Mouse (Mus musculus): Measurements from ENCODE around the gene Fam241a. TPM values are rescaled to one million over a fixed set of nuclear protein-coding genes. Genes with fewer than 3 reads are reported as not detected.

Gene Fam241a
- polyA plus RNA-seq, 1 experiment from 2014 or later = 11.7 TPM

DNA sequence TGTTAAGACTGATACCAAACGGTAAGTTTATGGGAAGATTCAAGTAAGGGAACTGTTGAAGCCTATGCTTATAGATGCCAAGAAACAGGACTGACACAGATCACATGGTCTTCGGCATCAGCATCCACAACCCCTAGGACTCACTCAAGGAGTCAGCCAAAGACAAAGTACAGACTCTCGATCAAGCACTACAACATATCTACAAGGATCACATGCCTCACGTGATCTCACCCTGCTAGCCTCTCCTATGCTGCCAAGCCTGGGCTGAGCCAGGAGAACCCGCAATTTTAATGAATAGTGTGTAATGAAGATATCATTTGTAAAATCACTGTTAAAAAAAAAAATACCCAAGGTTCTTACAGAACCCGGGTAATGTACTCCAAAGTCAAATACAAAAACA lies 60.5 kb downstream of the Fam241a start:
- WGBS = 70% methylated on average over 6 of the region's 6 CpGs
- Histone ChIP-seq H3K4me3 (no peak overlapping the region), H3K27ac (ENCODE audit: poor library complexity, severe bottlenecking) (no peak overlapping the region), H3K4me2 (no peak overlapping the region), H3K4me1 (replicated peaks) (peaks cover 10% of the 10 kb centered on the region; the same call in 1 of the 2 replicates), H3K9me3 (replicated peaks) (no peaks in the 10 kb centered on the region), H3K36me3 (no peaks in the 10 kb centered on the region), H3K27me3 (replicated peaks) (no peaks in the 10 kb centered on the region), H3K9ac (no peak overlapping the region)
- no peak for ATAC-seq (ENCODE audit: insufficient number of reproducible peaks, low FRiP score)

DNA sequence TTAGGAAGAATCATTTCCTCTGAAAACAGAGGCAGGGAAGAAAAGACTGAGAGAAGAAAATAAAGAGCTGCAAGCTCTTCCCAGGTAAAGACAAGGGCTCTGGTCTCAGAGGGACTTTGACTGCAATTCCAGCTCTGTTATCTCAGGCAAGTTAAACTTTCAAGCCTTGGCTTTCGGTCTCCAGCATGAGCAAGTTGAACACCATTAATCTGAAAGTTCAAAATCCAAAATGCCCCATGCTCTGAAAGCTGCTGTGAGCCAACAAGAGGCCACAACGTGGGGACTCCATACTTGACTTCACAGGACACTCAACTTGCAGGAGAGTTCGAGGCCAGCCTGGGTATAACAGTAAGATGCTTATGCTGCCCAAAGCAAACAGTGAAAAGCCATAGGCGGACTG lies 62.1 kb downstream of the Fam241a start:
- H3K36me3 ChIP-seq = no peaks in the 10 kb centered on the region
- H3K4me3 ChIP-seq = no peak overlapping the region
- H3K27ac ChIP-seq (ENCODE audit: poor library complexity, severe bottlenecking) = no peak overlapping the region
- no peak overlapping the region for H3K9ac ChIP-seq
- H3K4me2 ChIP-seq = no peak overlapping the region
- no peaks in the 10 kb centered on the region for H3K9me3 ChIP-seq (replicated peaks)
- peaks cover 10% of the 10 kb centered on the region; the same call in 1 of the 2 replicates for H3K4me1 ChIP-seq (replicated peaks)
- no peak for ATAC-seq (ENCODE audit: insufficient number of reproducible peaks, low FRiP score)
- WGBS = 75% methylated on average over 4 of the region's 4 CpGs
- H3K27me3 ChIP-seq (replicated peaks) = no peaks in the 10 kb centered on the region

DNA sequence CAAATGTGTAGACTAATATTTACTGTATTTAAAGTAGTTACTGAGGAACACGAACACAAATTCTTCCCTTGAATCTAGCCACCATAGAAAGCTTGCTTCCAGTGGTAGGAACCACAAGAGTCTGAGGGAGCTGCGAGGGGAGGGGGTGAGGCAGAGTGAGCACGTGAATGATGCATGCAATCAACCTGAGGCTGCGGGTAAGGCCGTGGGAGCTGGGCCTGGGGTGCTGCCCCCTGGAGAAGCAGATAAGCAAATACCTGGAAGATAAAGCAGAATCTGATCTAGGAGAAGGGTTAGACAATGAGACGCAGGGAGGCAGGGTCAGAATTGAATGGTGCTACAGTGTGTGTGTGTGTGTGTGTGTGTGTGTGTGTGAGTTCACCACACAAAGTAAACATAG lies 65.0 kb downstream of the Fam241a start:
- no peaks in the 10 kb centered on the region for H3K9me3 ChIP-seq (replicated peaks)
- no peaks in the 10 kb centered on the region for H3K36me3 ChIP-seq
- H3K27me3 ChIP-seq (replicated peaks) = no peaks in the 10 kb centered on the region
- H3K9ac ChIP-seq = no peak overlapping the region
- ATAC-seq (ENCODE audit: insufficient number of reproducible peaks, low FRiP score) = no peak
- H3K4me1 ChIP-seq (replicated peaks) = peaks cover 14% of the 10 kb centered on the region
- H3K27ac ChIP-seq (ENCODE audit: poor library complexity, severe bottlenecking) = no peak overlapping the region
- WGBS = 46% methylated on average over 6 of the region's 6 CpGs
- no peak overlapping the region for H3K4me2 ChIP-seq
- H3K4me3 ChIP-seq = no peak overlapping the region

DNA sequence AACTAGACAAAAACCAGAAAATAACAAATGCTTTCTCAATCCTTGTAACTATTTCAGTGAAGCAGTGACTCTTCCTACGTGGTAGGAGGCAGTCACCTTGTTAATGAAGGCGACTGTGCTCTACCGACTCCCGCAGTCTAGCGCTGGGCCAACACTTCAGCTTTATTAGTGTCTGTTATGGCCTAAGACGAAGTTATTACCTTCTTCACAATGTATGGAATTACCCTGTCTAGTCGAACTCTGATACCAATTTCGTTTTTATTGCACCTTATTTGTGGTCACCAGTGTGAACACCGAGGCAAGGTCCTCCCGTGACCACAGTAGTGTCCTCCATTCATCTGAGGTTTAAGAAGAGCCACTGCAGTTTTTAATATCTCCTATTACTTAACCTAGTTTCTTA lies 65.9 kb downstream of the Fam241a start:
- H3K9me3 ChIP-seq (replicated peaks) = no peaks in the 10 kb centered on the region
- H3K4me2 ChIP-seq = no peak overlapping the region
- H3K27me3 ChIP-seq (replicated peaks) = no peaks in the 10 kb centered on the region
- H3K27ac ChIP-seq (ENCODE audit: poor library complexity, severe bottlenecking) = no peak overlapping the region
- ATAC-seq (ENCODE audit: insufficient number of reproducible peaks, low FRiP score) = no peak
- H3K9ac ChIP-seq = no peak overlapping the region
- peaks cover 11% of the 10 kb centered on the region for H3K4me1 ChIP-seq (replicated peaks)
- no peak overlapping the region for H3K4me3 ChIP-seq
- H3K36me3 ChIP-seq = no peaks in the 10 kb centered on the region
- WGBS = 90% methylated on average over 10 of the region's 10 CpGs

DNA sequence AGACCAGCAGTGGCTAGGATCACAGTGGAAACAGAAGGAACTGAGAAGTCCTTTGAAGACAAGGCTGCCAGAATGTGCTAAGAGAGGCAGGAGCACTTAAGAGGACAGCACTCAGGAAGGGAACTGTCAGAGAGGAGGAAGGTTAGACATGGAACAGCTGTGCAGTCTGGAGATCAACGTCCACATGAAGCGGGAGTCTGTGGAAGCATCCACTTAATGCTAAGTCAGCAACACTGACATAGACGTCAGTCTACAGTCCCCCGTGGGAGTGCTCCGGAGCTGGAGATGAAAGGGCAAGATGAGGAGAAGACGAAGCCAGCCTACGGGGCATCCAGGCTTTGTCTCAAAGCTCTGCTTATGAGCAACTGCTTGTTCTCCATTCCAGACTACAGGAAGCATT lies 69.0 kb downstream of the Fam241a start:
- Histone ChIP-seq H3K9ac (no peak overlapping the region), H3K4me3 (no peak overlapping the region), H3K27ac (ENCODE audit: poor library complexity, severe bottlenecking) (no peak overlapping the region), H3K4me2 (peak overlapping the region; percentile 28; the same call in 1 of the 2 replicates), H3K27me3 (replicated peaks) (no peaks in the 10 kb centered on the region), H3K36me3 (peaks cover 5% of the 10 kb centered on the region), H3K9me3 (replicated peaks) (no peaks in the 10 kb centered on the region), H3K4me1 (replicated peaks) (peaks cover 11% of the 10 kb centered on the region)
- peak; percentile 36; the same call in 1 of the 2 replicates for ATAC-seq (ENCODE audit: insufficient number of reproducible peaks, low FRiP score)
- WGBS = 26% methylated on average over 7 of the region's 7 CpGs

DNA sequence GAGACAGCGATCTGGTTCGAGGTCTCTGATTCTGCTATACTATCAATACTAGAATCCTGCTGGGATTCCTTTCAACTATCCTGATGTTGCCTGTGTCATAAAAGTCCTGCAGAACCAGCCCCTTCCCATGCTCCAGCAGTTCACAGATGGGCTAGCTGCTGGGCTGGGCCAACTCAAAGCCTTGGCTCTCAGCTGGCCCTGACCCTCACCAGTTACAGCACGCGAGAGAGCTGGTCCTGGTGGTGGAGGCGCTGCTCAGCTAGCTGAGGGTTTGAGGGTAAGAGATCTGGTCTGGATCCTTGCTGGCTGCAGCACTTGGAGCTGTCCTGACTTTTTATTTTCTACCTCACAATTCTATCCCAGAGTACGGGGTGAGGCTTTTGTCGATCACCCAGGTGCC lies 69.6 kb downstream of the Fam241a start:
- H3K27me3 ChIP-seq (replicated peaks) = no peaks in the 10 kb centered on the region
- H3K9ac ChIP-seq = no peak overlapping the region
- H3K27ac ChIP-seq (ENCODE audit: poor library complexity, severe bottlenecking) = no peak overlapping the region
- H3K4me1 ChIP-seq (replicated peaks) = peaks cover 11% of the 10 kb centered on the region
- ATAC-seq (ENCODE audit: insufficient number of reproducible peaks, low FRiP score) = no peak
- no peak overlapping the region for H3K4me2 ChIP-seq
- H3K4me3 ChIP-seq = no peak overlapping the region
- H3K9me3 ChIP-seq (replicated peaks) = no peaks in the 10 kb centered on the region
- peaks cover 9% of the 10 kb centered on the region for H3K36me3 ChIP-seq
- 78% methylated on average over 7 of the region's 7 CpGs for WGBS

DNA sequence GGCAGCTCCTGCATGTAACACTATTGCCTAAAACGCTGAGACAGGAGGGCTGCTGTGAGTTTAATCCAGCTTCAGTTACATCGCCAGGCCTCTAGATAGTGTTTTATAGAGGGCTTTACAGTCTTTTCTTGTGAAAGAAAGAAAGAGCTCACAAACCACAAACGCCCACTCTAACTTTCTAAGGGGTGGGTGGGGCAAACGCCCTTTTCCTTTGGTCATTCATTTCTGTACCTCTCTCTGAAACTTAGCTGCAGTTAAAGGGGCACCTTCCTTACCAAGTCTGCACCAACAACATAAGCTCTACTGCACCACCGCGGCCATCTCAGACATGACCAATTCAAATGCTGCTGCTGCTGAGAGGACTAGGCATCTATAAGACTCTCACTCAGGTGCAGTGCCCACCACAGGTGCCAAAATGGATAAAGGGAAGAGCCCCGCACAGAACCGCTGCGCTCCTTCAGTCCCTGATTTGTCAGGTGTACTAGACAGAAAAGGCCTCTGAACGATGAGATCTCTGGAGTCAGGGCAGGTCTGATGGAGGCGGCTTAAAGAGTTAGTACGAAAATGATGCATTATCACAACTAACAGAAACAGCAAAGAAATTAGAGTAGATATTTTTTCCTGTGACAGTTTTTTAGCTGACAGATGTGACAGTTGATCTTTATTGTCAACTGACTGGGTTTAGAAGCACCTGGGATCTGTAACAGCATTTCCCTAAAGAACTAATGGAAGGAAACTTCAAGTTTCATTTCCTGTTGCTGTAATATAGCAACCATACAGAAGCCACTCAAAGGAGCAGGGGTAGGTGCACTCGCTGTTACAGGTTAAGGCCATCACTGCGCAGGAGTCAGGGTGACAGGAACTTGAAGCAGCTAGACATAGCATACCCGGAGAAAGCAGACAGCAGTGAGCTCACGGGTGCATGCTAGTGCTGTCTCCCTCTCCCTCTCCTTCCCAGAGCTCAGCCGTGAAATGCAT lies 71.9 kb downstream of the Fam241a start:
- Histone ChIP-seq H3K4me1 (replicated peaks) (peaks cover 11% of the 10 kb centered on the region), H3K4me2 (no peak overlapping the region), H3K27me3 (replicated peaks) (no peaks in the 10 kb centered on the region), H3K9me3 (replicated peaks) (no peaks in the 10 kb centered on the region), H3K36me3 (peaks cover 24% of the 10 kb centered on the region), H3K9ac (peak overlapping the region; percentile 39; the same call in 1 of the 2 replicates), H3K27ac (ENCODE audit: poor library complexity, severe bottlenecking) (no peak overlapping the region), H3K4me3 (no peak overlapping the region)
- WGBS = 87% methylated on average over 17 of the region's 17 CpGs
- ATAC-seq (ENCODE audit: insufficient number of reproducible peaks, low FRiP score) = no peak

DNA sequence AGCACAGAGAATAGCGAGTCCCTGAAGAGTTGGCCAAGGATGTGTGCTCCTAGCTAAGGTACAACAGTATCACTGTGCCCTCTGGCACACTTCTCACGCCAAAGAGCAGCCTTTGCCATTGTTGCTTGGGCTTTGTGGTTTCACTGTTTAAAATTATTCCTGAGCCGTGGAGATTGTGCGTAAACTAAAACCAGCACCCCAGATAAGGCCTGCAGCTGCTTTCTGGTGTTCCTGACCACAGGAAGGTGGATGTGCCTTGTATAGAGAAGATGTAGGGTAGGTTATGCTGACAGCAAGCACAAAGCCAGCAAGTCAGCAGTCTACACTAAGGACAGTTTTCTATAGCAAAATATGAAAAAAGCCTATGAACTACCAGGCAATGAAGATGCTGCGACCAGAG lies 74.9 kb downstream of the Fam241a start:
- Histone ChIP-seq H3K9ac (no peak overlapping the region), H3K27ac (ENCODE audit: poor library complexity, severe bottlenecking) (no peak overlapping the region), H3K9me3 (replicated peaks) (no peaks in the 10 kb centered on the region), H3K4me3 (no peak overlapping the region), H3K27me3 (replicated peaks) (no peaks in the 10 kb centered on the region), H3K36me3 (peaks cover 30% of the 10 kb centered on the region), H3K4me1 (replicated peaks) (peaks cover 3% of the 10 kb centered on the region; the same call in 1 of the 2 replicates), H3K4me2 (no peak overlapping the region)
- 82% methylated on average over 5 of the region's 5 CpGs for WGBS
- no peak for ATAC-seq (ENCODE audit: insufficient number of reproducible peaks, low FRiP score)

DNA sequence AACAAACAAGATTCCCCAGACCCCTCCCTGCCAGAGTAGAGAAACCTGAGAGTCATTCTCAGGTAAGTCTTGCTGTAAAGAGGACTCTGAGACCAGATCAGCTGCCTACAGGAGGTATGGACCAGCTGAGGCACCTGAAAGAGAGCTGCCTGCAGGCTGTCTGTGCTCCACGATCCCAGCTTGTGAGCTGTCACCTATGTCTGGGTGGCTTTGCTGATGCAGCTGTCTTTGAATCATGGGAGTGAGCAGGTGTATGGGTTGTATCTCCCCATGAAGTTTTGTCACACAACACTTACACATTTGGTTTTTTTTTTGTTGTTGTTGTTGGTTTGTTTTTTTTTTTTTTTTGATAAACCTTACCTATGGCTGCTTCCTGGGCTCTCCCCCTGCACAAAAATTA lies 75.7 kb downstream of the Fam241a start:
- Histone ChIP-seq H3K27me3 (replicated peaks) (no peaks in the 10 kb centered on the region), H3K36me3 (peaks cover 31% of the 10 kb centered on the region), H3K4me2 (no peak overlapping the region), H3K27ac (ENCODE audit: poor library complexity, severe bottlenecking) (no peak overlapping the region), H3K9ac (no peak overlapping the region), H3K4me1 (replicated peaks) (peaks cover 3% of the 10 kb centered on the region; the same call in 1 of the 2 replicates), H3K4me3 (no peak overlapping the region), H3K9me3 (replicated peaks) (no peaks in the 10 kb centered on the region)
- ATAC-seq (ENCODE audit: insufficient number of reproducible peaks, low FRiP score) = no peak
- WGBS = 75% methylated on average over 1 of the region's 1 CpGs
